Mouse (Mus musculus): ENCODE data around the gene Wbp11. TPM values are rescaled to one million over a fixed set of nuclear protein-coding genes. Genes with fewer than 3 reads are reported as not detected.
A peak's percentile ranks its signal among the peaks of the same experiment; 100 is the strongest.

Gene Wbp11
- polyA plus RNA-seq, 1 experiment from 2014 or later: 62.5 TPM

GRCm38 (mm10) chr6:136837323-136837722, 9.3 kb upstream of the Wbp11 start:
- 60% methylated on average over 3 of the region's 3 CpGs for WGBS (ENCODE audit: insufficient replicate concordance)
- H3K4me3 ChIP-seq (replicated peaks): no peak overlapping the region
- no peaks in the 10 kb centered on the region for H3K36me3 ChIP-seq
- no peaks in the 10 kb centered on the region for H3K9me3 ChIP-seq (replicated peaks)
- DNase-seq (no peak), ATAC-seq (ENCODE audit: low read depth) (no peak)
- H3K4me1 ChIP-seq (replicated peaks): peaks cover 4% of the 10 kb centered on the region; the same call in 1 of the 2 replicates
- peaks cover 7% of the 10 kb centered on the region; the same call in 1 of the 2 replicates for H3K27me3 ChIP-seq
- H3K4me2 ChIP-seq: no peak overlapping the region
- H3K9ac ChIP-seq: no peak overlapping the region
- H3K27ac ChIP-seq: no peak overlapping the region

GRCm38 (mm10) chr6:136835352-136835751, 7.3 kb upstream of the Wbp11 start, which contains the start of gene Smco3:
Smco3 (minus strand) TSS chr6:136835452.
- Histone ChIP-seq H3K9ac (no peak within 1 kb of the TSS), H3K36me3 (no peaks in the 10 kb centered on the region), H3K4me2 (no peak within 1 kb of the TSS), H3K4me1 (replicated peaks) (peaks cover 4% of the 10 kb centered on the region; the same call in 1 of the 2 replicates), H3K9me3 (replicated peaks) (no peaks in the 10 kb centered on the region), H3K27ac (no peak within 1 kb of the TSS), H3K27me3 (peaks cover 7% of the 10 kb centered on the region; the same call in 1 of the 2 replicates), H3K4me3 (replicated peaks) (no peak within 1 kb of the TSS)
- ATAC-seq (ENCODE audit: low read depth) (no peak), DNase-seq (no peak)
- 50% methylated on average over 4 of the region's 4 CpGs for WGBS (ENCODE audit: insufficient replicate concordance)

- peaks cover 11% of the 10 kb centered on the region for H3K4me1 ChIP-seq (replicated peaks)
- peaks cover 2% of the 10 kb centered on the region; the same call in 1 of the 2 replicates for H3K27me3 ChIP-seq
- H3K9me3 ChIP-seq (replicated peaks): no peaks in the 10 kb centered on the region
- no peak overlapping the region; the same call in 1 of the 2 replicates for H3K27ac ChIP-seq
- ATAC-seq (ENCODE audit: low read depth) (no peak), DNase-seq (no peak)
- 29% methylated on average over 5 of the region's 5 CpGs for WGBS (ENCODE audit: insufficient replicate concordance)
- H3K9ac ChIP-seq: no peak overlapping the region
- no peak overlapping the region for H3K4me2 ChIP-seq
- no peak overlapping the region for H3K4me3 ChIP-seq (replicated peaks)
- H3K36me3 ChIP-seq: no peaks in the 10 kb centered on the region
These were observed 3.7 kb upstream of the Wbp11 start for GRCm38 (mm10) chr6:136831712-136832111.

- no peaks in the 10 kb centered on the region for H3K27me3 ChIP-seq
- peak overlapping the region; percentile 70 for H3K4me2 ChIP-seq
- H3K9me3 ChIP-seq (replicated peaks): no peaks in the 10 kb centered on the region
- ATAC-seq (ENCODE audit: low read depth) (no peak), DNase-seq (no peak)
- H3K9ac ChIP-seq: peak overlapping the region; percentile 62
- peaks cover 20% of the 10 kb centered on the region for H3K36me3 ChIP-seq
- 29% methylated on average over 4 of the region's 4 CpGs for WGBS (ENCODE audit: insufficient replicate concordance)
- peak overlapping the region; percentile 89 for H3K4me3 ChIP-seq (replicated peaks)
- H3K4me1 ChIP-seq (replicated peaks): peaks cover 16% of the 10 kb centered on the region
- no peak overlapping the region for H3K27ac ChIP-seq
These were observed 648 bp upstream of the Wbp11 start for GRCm38 (mm10) chr6:136828681-136829080.

- peaks cover 16% of the 10 kb centered on the region for H3K4me1 ChIP-seq (replicated peaks)
- H3K27ac ChIP-seq: peak within 1 kb of the TSS; percentile 85
- H3K9me3 ChIP-seq (replicated peaks): no peaks in the 10 kb centered on the region
- peak within 1 kb of the TSS; percentile 81 for H3K4me2 ChIP-seq
- H3K27me3 ChIP-seq: no peaks in the 10 kb centered on the region
- no peak; the same call in 1 of the 2 replicates for ATAC-seq (ENCODE audit: low read depth)
- DNase-seq: no peak
- H3K9ac ChIP-seq: peak within 1 kb of the TSS; percentile 97
- WGBS (ENCODE audit: insufficient replicate concordance): under 1% methylated on average over 34 of the region's 34 CpGs
- peaks cover 28% of the 10 kb centered on the region for H3K36me3 ChIP-seq
- H3K4me3 ChIP-seq (replicated peaks): peak within 1 kb of the TSS; percentile 89
These were observed 535 bp downstream of the Wbp11 start, which contains the start of gene BC049715 for GRCm38 (mm10) chr6:136827516-136827880. BC049715 (plus strand) TSS chr6:136827626.

GRCm38 (mm10) chr6:136827116-136827515, 917 bp downstream of the Wbp11 start:
- H3K4me2 ChIP-seq: peak overlapping the region; percentile 81
- 6% methylated on average over 7 of the region's 7 CpGs for WGBS (ENCODE audit: insufficient replicate concordance)
- H3K4me1 ChIP-seq (replicated peaks): peaks cover 16% of the 10 kb centered on the region
- peak overlapping the region; percentile 97 for H3K9ac ChIP-seq
- peak overlapping the region; percentile 85 for H3K27ac ChIP-seq
- H3K27me3 ChIP-seq: no peaks in the 10 kb centered on the region
- peaks cover 32% of the 10 kb centered on the region for H3K36me3 ChIP-seq
- ATAC-seq (ENCODE audit: low read depth) (no peak), DNase-seq (no peak)
- no peaks in the 10 kb centered on the region for H3K9me3 ChIP-seq (replicated peaks)
- H3K4me3 ChIP-seq (replicated peaks): peak overlapping the region; percentile 89

GRCm38 (mm10) chr6:136824987-136825386, 3.0 kb downstream of the Wbp11 start:
- WGBS (ENCODE audit: insufficient replicate concordance): 87% methylated on average over 8 of the region's 8 CpGs
- Histone ChIP-seq H3K27me3 (no peaks in the 10 kb centered on the region), H3K9ac (0 out of 2 replicates have a peak overlapping the region, but pooled peaks have one; percentile 17), H3K27ac (no peak overlapping the region), H3K9me3 (replicated peaks) (no peaks in the 10 kb centered on the region), H3K36me3 (peaks cover 53% of the 10 kb centered on the region), H3K4me1 (replicated peaks) (peaks cover 16% of the 10 kb centered on the region), H3K4me2 (no peak overlapping the region), H3K4me3 (replicated peaks) (no peak overlapping the region)
- DNase-seq: no peak
- ATAC-seq (ENCODE audit: low read depth): no peak

- Histone ChIP-seq H3K9ac (no peak overlapping the region), H3K9me3 (replicated peaks) (no peaks in the 10 kb centered on the region), H3K4me3 (replicated peaks) (no peak overlapping the region), H3K4me2 (no peak overlapping the region), H3K4me1 (replicated peaks) (no peaks in the 10 kb centered on the region), H3K27me3 (no peaks in the 10 kb centered on the region), H3K27ac (no peak overlapping the region), H3K36me3 (peaks cover 91% of the 10 kb centered on the region)
- DNase-seq (no peak), ATAC-seq (ENCODE audit: low read depth) (0 out of 2 replicates have a peak, but pooled peaks have one; percentile 39)
- 92% methylated on average over 18 of the region's 18 CpGs for WGBS (ENCODE audit: insufficient replicate concordance)
These were observed 6.9 kb downstream of the Wbp11 start for GRCm38 (mm10) chr6:136821086-136821485.

- Histone ChIP-seq H3K4me3 (replicated peaks) (no peak overlapping the region), H3K36me3 (peaks cover 93% of the 10 kb centered on the region), H3K4me1 (replicated peaks) (no peaks in the 10 kb centered on the region), H3K9ac (no peak overlapping the region), H3K4me2 (no peak overlapping the region), H3K27ac (no peak overlapping the region; the same call in 1 of the 2 replicates), H3K27me3 (no peaks in the 10 kb centered on the region), H3K9me3 (replicated peaks) (no peaks in the 10 kb centered on the region)
- DNase-seq (no peak), ATAC-seq (ENCODE audit: low read depth) (no peak; the same call in 1 of the 2 replicates)
- WGBS (ENCODE audit: insufficient replicate concordance): 93% methylated on average over 21 of the region's 21 CpGs
These were observed 7.7 kb downstream of the Wbp11 start for GRCm38 (mm10) chr6:136820381-136820780.

GRCm38 (mm10) chr6:136817549-136817948, 10.5 kb downstream of the Wbp11 start:
- no peaks in the 10 kb centered on the region for H3K27me3 ChIP-seq

GRCm38 (mm10) chr6:136816826-136817225, 11.2 kb downstream of the Wbp11 start:
- no peak overlapping the region for H3K27ac ChIP-seq
- H3K27me3 ChIP-seq: no peaks in the 10 kb centered on the region
- peaks cover 96% of the 10 kb centered on the region for H3K36me3 ChIP-seq
- no peak for DNase-seq
- no peak overlapping the region for H3K4me3 ChIP-seq (replicated peaks)
- peaks cover 3% of the 10 kb centered on the region; the same call in 1 of the 2 replicates for H3K4me1 ChIP-seq (replicated peaks)
- H3K9ac ChIP-seq: no peak overlapping the region
- H3K9me3 ChIP-seq (replicated peaks): no peaks in the 10 kb centered on the region
- H3K4me2 ChIP-seq: no peak overlapping the region
- 94% methylated on average over 21 of the region's 21 CpGs for WGBS (ENCODE audit: insufficient replicate concordance)
- ATAC-seq (ENCODE audit: low read depth): no peak

More at GRCm38 (mm10) chr6:136817549-136817948, 10.5 kb downstream of the Wbp11 start:
- WGBS (ENCODE audit: insufficient replicate concordance): 88% methylated on average over 3 of the region's 3 CpGs
- DNase-seq (no peak), ATAC-seq (ENCODE audit: low read depth) (no peak)
- Histone ChIP-seq H3K4me3 (replicated peaks) (no peak overlapping the region), H3K27ac (no peak overlapping the region), H3K36me3 (peaks cover 96% of the 10 kb centered on the region), H3K9ac (no peak overlapping the region), H3K4me1 (replicated peaks) (peaks cover 3% of the 10 kb centered on the region; the same call in 1 of the 2 replicates), H3K4me2 (no peak overlapping the region), H3K9me3 (replicated peaks) (no peaks in the 10 kb centered on the region)

- ATAC-seq (ENCODE audit: low read depth) (no peak), DNase-seq (no peak)
- Histone ChIP-seq H3K4me1 (replicated peaks) (peaks cover 10% of the 10 kb centered on the region), H3K4me2 (no peak overlapping the region), H3K4me3 (replicated peaks) (no peak overlapping the region), H3K9me3 (replicated peaks) (no peaks in the 10 kb centered on the region), H3K9ac (no peak overlapping the region), H3K36me3 (peaks cover 95% of the 10 kb centered on the region), H3K27me3 (no peaks in the 10 kb centered on the region), H3K27ac (no peak overlapping the region)
- 85% methylated on average over 7 of the region's 7 CpGs for WGBS (ENCODE audit: insufficient replicate concordance)
These were observed 12.7 kb downstream of the Wbp11 start for GRCm38 (mm10) chr6:136815381-136815780.

Data from liver, embryonic 13.5 days (tissue).